Mouse (Mus musculus) kidney, embryonic 14.5 days (tissue): ENCODE results near the gene Gm28048. TPM values are rescaled to one million over a fixed set of nuclear protein-coding genes. Genes with fewer than 3 reads are reported as not detected.

ENCODE experiments used
- ATAC-seq: fragments of 200-750 bp; cut with Nextera tagmentation; 2 replicates; pipeline ENCODE4 v1.8.0; 2017; ENCODE audit warnings: moderate number of reproducible peaks, mild to moderate bottlenecking, moderate TSS enrichment, moderate library complexity; ENCODE audit not compliant: low FRiP score, low TSS enrichment
- H3K27ac ChIP-seq: fragments of 300-500 bp; sonication (generic); 2 replicates; pipeline ENCODE4 v1.5.1; 2014; ENCODE audit warnings: low read depth, mild to moderate bottlenecking, low read length, moderate library complexity, mixed read lengths
- H3K27me3 ChIP-seq: fragments of 300-500 bp; sonication (generic); 2 replicates; pipeline ENCODE4 v1.6.1; 2014; ENCODE audit warnings: mild to moderate bottlenecking, low read length; ENCODE audit not compliant: control insufficient read depth, insufficient read depth
- H3K36me3 ChIP-seq: fragments of 300-500 bp; sonication (generic); 2 replicates; pipeline ENCODE4 v1.6.1; 2014; ENCODE audit warnings: low read length, mixed read lengths; ENCODE audit not compliant: control insufficient read depth, insufficient read depth
- H3K4me1 ChIP-seq: fragments of 300-500 bp; sonication (generic); 2 replicates; pipeline ENCODE4 v1.6.1; 2014; ENCODE audit warnings: low read length, mixed read lengths; ENCODE audit not compliant: control insufficient read depth, insufficient read depth
- H3K4me2 ChIP-seq: fragments of 300-500 bp; sonication (generic); replicated peaks from 2 replicates; pipeline ENCODE4 v1.6.1; 2014; ENCODE audit warnings: low read depth, mild to moderate bottlenecking, low read length
- H3K4me3 ChIP-seq: fragments of 300-500 bp; sonication (generic); 2 replicates; pipeline ENCODE4 v1.5.1; 2014; ENCODE audit warnings: mild to moderate bottlenecking, low read length
- H3K9ac ChIP-seq: fragments of 300-500 bp; sonication (generic); 2 replicates; pipeline ENCODE4 v1.6.1; 2014; ENCODE audit warnings: low read depth, mild to moderate bottlenecking, low read length, moderate library complexity
- H3K9me3 ChIP-seq: fragments of 300-500 bp; sonication (generic); 2 replicates; pipeline ENCODE4 v1.6.1; 2016; ENCODE audit warnings: low read length; ENCODE audit not compliant: control insufficient read depth
- WGBS: fragments of 180-500 bp; shearing (Covaris S2); extraction: QIAGEN DNeasy Blood & Tissue Kit; methylation state at CpG from one replicate; pipeline ENCODE4 v1.1.7; 2014; 5-methylcytosine and 5-hydroxymethylcytosine counted together
- polyA plus RNA-seq: library from polyadenylated mRNA; unstranded; fragments of >200 nt; fragmentation: Nextera tagmentation; extraction: Ambion mirVana; gene quantifications from 2 replicates; pipeline ENCODE4 v1.2.1, GENCODE M21; 2014

Gm28048 gene
- polyA plus RNA-seq, 1 experiment from 2014 or later: 19.7 TPM

DNA sequence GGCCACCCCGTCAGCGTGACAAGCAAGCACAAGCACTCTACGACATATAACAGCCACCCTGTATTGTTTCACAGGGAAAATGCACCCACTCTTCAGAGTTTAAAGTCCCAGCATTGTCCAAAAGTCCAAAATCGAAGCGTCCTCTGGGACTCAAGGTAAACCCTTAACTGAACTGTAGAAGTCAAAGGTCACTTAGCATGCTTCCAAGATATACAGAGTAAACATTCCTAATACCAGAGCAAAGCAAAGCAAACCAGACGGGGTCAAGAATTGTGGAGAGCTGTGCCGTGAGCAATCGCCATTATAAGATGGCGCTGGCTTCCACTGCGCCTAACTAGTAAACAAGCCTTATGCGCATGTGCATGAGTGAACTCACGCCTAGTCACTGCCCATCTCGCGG is 155.8 kb downstream of the Gm28048 start:
- Histone ChIP-seq H3K4me1 (no peaks in the 10 kb centered on the region), H3K9me3 (no peaks in the 10 kb centered on the region), H3K36me3 (no peaks in the 10 kb centered on the region), H3K4me2 (no peak overlapping the region), H3K27ac (no peak overlapping the region), H3K4me3 (no peak overlapping the region), H3K9ac (no peak overlapping the region), H3K27me3 (no peaks in the 10 kb centered on the region)
- no peak for ATAC-seq
- WGBS: 91% methylated on average over 14 of the region's 14 CpGs

DNA sequence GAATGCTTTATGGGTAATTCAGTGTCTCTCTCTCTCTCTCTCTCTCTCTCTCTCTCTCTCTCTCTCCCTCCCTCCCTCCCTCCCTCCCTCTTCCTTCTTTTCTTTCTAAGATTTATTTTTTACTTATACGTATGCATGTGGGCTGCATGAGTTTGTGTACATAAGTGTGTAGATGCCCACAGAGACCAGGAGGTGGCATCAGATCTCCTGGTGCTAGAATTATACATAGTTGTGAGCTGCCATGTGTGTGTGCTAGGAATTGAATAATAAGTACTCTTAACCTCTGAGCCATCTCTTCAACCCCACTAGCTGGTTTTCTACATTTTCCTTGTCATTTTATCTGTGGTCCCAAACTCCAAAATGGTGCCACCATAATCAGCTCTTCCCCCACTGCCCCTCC is 156.3 kb downstream of the Gm28048 start:
- no peaks in the 10 kb centered on the region for H3K9me3 ChIP-seq
- no peak overlapping the region for H3K27ac ChIP-seq
- no peak for ATAC-seq
- H3K4me2 ChIP-seq: no peak overlapping the region
- H3K9ac ChIP-seq: no peak overlapping the region
- WGBS: 89% methylated on average over 1 of the region's 1 CpGs
- no peaks in the 10 kb centered on the region for H3K36me3 ChIP-seq
- H3K4me1 ChIP-seq: no peaks in the 10 kb centered on the region
- H3K4me3 ChIP-seq: no peak overlapping the region
- no peaks in the 10 kb centered on the region for H3K27me3 ChIP-seq

DNA sequence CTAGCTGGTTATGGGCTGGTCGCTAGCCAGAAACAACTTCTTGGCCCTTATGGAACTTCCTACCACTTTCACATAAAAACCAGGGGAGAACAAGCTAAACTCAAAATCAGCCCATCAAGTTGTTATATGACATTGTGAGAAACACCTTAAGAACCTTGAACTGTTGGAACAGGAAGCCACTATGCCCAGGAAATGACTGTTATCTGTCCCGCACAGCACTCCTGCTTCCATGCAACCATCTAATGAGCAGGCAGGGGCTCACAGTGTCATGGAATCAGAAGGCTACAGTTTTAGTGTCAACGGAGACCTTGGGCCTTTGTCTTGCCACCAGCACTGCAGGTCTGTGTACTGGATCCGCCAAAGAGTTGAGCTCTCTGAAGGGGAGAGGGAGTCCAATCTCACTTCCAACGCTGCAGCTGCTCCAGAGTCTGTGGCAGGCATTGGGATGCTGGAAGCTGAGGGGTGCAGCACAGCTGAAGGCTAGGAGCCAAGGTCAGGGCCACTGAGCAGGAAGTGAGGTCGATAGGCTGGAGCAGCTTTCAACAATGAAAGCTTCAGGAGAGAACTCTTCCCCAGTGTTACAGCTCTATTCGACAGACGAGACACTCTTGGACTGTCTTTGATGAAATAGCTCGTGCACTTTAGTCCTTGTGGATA is 157.7 kb downstream of the Gm28048 start:
- Histone ChIP-seq H3K4me2 (no peak overlapping the region), H3K9me3 (no peaks in the 10 kb centered on the region), H3K4me1 (no peaks in the 10 kb centered on the region), H3K9ac (no peak overlapping the region), H3K36me3 (no peaks in the 10 kb centered on the region), H3K27me3 (no peaks in the 10 kb centered on the region), H3K27ac (no peak overlapping the region), H3K4me3 (no peak overlapping the region)
- 76% methylated on average over 9 of the region's 9 CpGs for WGBS
- ATAC-seq: no peak

GRCm38 (mm10) chr11:22821243-22821642 is 160.6 kb downstream of the Gm28048 start:
- H3K27me3 ChIP-seq: no peaks in the 10 kb centered on the region
- no peaks in the 10 kb centered on the region for H3K4me1 ChIP-seq
- no peak overlapping the region for H3K4me2 ChIP-seq
- H3K9me3 ChIP-seq: no peaks in the 10 kb centered on the region
- H3K4me3 ChIP-seq: no peak overlapping the region
- 76% methylated on average over 3 of the region's 3 CpGs for WGBS
- no peak overlapping the region for H3K27ac ChIP-seq
- H3K36me3 ChIP-seq: no peaks in the 10 kb centered on the region
- no peak overlapping the region for H3K9ac ChIP-seq
- no peak for ATAC-seq

DNA sequence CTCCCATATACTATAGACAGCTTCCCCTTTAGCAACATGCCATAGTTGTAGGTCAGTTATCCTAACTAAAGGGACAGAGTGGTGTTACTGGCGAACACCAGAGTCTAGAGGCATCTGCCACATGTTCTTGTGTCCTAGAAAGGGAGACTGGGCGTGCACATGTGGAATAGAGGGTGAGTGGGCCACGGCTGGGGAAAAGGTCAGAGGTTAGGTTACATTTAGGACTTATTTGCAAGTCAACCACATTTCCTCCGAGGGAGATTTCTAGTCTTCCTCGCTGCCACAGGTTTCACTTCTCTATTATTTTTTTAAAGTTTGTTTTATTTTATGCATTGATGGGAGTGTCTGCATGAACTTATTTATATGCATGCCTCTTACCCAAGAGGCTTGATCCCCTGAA is 163.5 kb downstream of the Gm28048 start:
- Histone ChIP-seq H3K27ac (no peak overlapping the region), H3K36me3 (no peaks in the 10 kb centered on the region), H3K4me3 (no peak overlapping the region), H3K27me3 (no peaks in the 10 kb centered on the region), H3K4me1 (no peaks in the 10 kb centered on the region; the same call in 1 of the 2 replicates), H3K4me2 (no peak overlapping the region), H3K9ac (no peak overlapping the region), H3K9me3 (no peaks in the 10 kb centered on the region)
- no peak for ATAC-seq
- 77% methylated on average over 5 of the region's 5 CpGs for WGBS

GRCm38 (mm10) chr11:22815877-22816276 is 166.0 kb downstream of the Gm28048 start:
- Histone ChIP-seq H3K4me1 (no peaks in the 10 kb centered on the region; the same call in 1 of the 2 replicates), H3K9ac (no peak overlapping the region), H3K9me3 (no peaks in the 10 kb centered on the region), H3K36me3 (no peaks in the 10 kb centered on the region), H3K27me3 (no peaks in the 10 kb centered on the region), H3K4me3 (no peak overlapping the region), H3K27ac (no peak overlapping the region), H3K4me2 (no peak overlapping the region)
- no peak for ATAC-seq
- WGBS: 86% methylated on average over 7 of the region's 7 CpGs

- H3K36me3 ChIP-seq: no peaks in the 10 kb centered on the region
- ATAC-seq: no peak
- no peak overlapping the region for H3K4me3 ChIP-seq
- no peak overlapping the region for H3K4me2 ChIP-seq
- H3K9ac ChIP-seq: no peak overlapping the region
- no peak overlapping the region for H3K27ac ChIP-seq
- no peaks in the 10 kb centered on the region for H3K9me3 ChIP-seq
- H3K27me3 ChIP-seq: no peaks in the 10 kb centered on the region
- no peaks in the 10 kb centered on the region; the same call in 1 of the 2 replicates for H3K4me1 ChIP-seq
Measured at GRCm38 (mm10) chr11:22815143-22815542, 166.7 kb downstream of the Gm28048 start.

GRCm38 (mm10) chr11:22813921-22814704 is 167.8 kb downstream of the Gm28048 start:
- Histone ChIP-seq H3K4me1 (no peaks in the 10 kb centered on the region; the same call in 1 of the 2 replicates), H3K9ac (no peak overlapping the region), H3K27ac (no peak overlapping the region), H3K36me3 (no peaks in the 10 kb centered on the region), H3K27me3 (no peaks in the 10 kb centered on the region), H3K4me2 (no peak overlapping the region), H3K4me3 (no peak overlapping the region), H3K9me3 (no peaks in the 10 kb centered on the region)
- 82% methylated on average over 5 of the region's 5 CpGs for WGBS
- ATAC-seq: no peak

DNA sequence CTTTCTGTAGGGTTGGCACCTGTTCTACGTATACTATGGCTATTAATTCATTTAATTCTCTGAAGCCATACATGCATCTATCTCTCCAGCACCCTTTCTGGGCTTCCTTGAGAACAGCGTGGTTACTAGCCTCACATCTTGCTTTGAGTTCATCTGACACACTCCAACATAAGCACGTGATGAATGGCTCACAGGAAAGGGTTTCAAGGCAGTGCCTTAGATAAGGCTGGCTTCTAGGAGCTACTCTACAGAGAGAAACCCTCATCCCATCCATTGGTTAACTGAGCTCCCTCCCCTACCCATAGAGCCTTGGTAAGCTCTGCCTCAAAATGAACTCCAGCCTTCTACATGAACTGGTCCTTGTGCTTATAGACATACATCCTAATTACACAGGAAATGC is 168.5 kb downstream of the Gm28048 start:
- no peaks in the 10 kb centered on the region for H3K27me3 ChIP-seq
- 84% methylated on average over 3 of the region's 3 CpGs for WGBS

More for the DNA sequence above, 168.5 kb downstream of the Gm28048 start:
- Histone ChIP-seq H3K36me3 (no peaks in the 10 kb centered on the region), H3K27ac (no peak overlapping the region), H3K9me3 (no peaks in the 10 kb centered on the region), H3K4me1 (no peaks in the 10 kb centered on the region; the same call in 1 of the 2 replicates), H3K9ac (no peak overlapping the region), H3K4me3 (no peak overlapping the region), H3K4me2 (no peak overlapping the region)
- no peak for ATAC-seq
